Mouse (Mus musculus) cerebellum, adult (tissue): ENCODE data around the gene Cbwd1.

Source experiments
- ATAC-seq: cut with Nextera tagmentation; 2 replicates; pipeline ENCODE4 v1.9.2; 2017; ENCODE audit warnings: mild to moderate bottlenecking, moderate library complexity, mixed read lengths; ENCODE audit not compliant: insufficient number of reproducible peaks, low FRiP score, low TSS enrichment

The Cbwd1 gene

GRCm38 (mm10) chr19:24898737-24899577 lies 62.5 kb downstream of the Cbwd1 start:
- ATAC-seq: no peak

GRCm38 (mm10) chr19:24897896-24898736 lies 63.3 kb downstream of the Cbwd1 start:
- no peak for ATAC-seq

GRCm38 (mm10) chr19:24897006-24897895 lies 64.2 kb downstream of the Cbwd1 start:
- ATAC-seq: no peak

- no peak for ATAC-seq
Measured at GRCm38 (mm10) chr19:24896536-24896935, 64.9 kb downstream of the Cbwd1 start.

GRCm38 (mm10) chr19:24886888-24887287 lies 74.5 kb downstream of the Cbwd1 start:
- no peak for ATAC-seq

GRCm38 (mm10) chr19:24885504-24885903 lies 75.9 kb downstream of the Cbwd1 start:
- ATAC-seq: peak; percentile 68

GRCm38 (mm10) chr19:24881237-24881636 lies 80.2 kb downstream of the Cbwd1 start:
- ATAC-seq: no peak

- peak; percentile 78 for ATAC-seq
Measured at GRCm38 (mm10) chr19:24875129-24875870, 86.1 kb downstream of the Cbwd1 start, which contains the start of gene Gm10053. Gene Gm10053, plus strand, starts transcription at chr19:24875686.

GRCm38 (mm10) chr19:24873873-24874272 lies 87.5 kb downstream of the Cbwd1 start:
- ATAC-seq: no peak

- no peak for ATAC-seq
Measured at GRCm38 (mm10) chr19:24871037-24871635, 90.3 kb downstream of the Cbwd1 start.
